In genomic region chr7:16098021-16099017, GRCm38 (mm10) we compare ENCODE assay signal across 8 mouse cellular contexts. TPM values are rescaled to one million over a fixed set of nuclear protein-coding genes. Genes with fewer than 3 reads are reported as not detected.
DNase-seq lines count a peak whose midpoint lies in the region; ATAC-seq and TF ChIP-seq lines count a peak whose summit lies in the region.

Gene Napa (plus strand): TSS chr7:16098458.

- WGBS in kidney, embryonic 14.5 days: 0% methylated on average over 62 of the region's 68 CpGs
- under 1% methylated on average over 68 of the region's 68 CpGs for WGBS in limb, embryonic 15.5 days

- DNase-seq in A20 (ENCODE audit: low read depth, low spot score): peak; percentile 100
- peak; percentile 99 to 100 for DNase-seq in heart, adult 9 months (ENCODE audit: low spot score in 2 of 2)
- DNase-seq in monocyte, adult 2 months (ENCODE audit: low read depth in 1 of 2, low spot score in 2 of 2): peak; percentile 97 to 98
- DNase-seq in spleen, postnatal 36 days (ENCODE audit: low spot score in 2 of 2): peak; percentile 99

- H3K9me3 ChIP-seq in kidney, embryonic 14.5 days (ENCODE audit: control insufficient read depth, low read length): no peaks in the 10 kb centered on the region
- H3K9me3 ChIP-seq in limb, embryonic 15.5 days: no peaks in the 10 kb centered on the region

- H3K4me2 ChIP-seq in kidney, embryonic 14.5 days (replicated peaks; ENCODE audit: low read depth, low read length): peak within 1 kb of the TSS; percentile 64
- peak within 1 kb of the TSS; percentile 74 for H3K4me2 ChIP-seq in limb, embryonic 15.5 days

- ATAC-seq in kidney, embryonic 14.5 days (ENCODE audit: low FRiP score, low TSS enrichment): peak; percentile 99
- peak; percentile 98 for ATAC-seq in limb, embryonic 15.5 days (ENCODE audit: insufficient number of reproducible peaks, low FRiP score, low TSS enrichment, low read depth)

- H3K27me3 ChIP-seq in kidney, embryonic 14.5 days (ENCODE audit: control insufficient read depth, insufficient read depth, low read length): no peaks in the 10 kb centered on the region
- H3K27me3 ChIP-seq in limb, embryonic 15.5 days: peaks cover 4% of the 10 kb centered on the region; the same call in 1 of the 2 replicates

- peaks cover 7% of the 10 kb centered on the region; the same call in 1 of the 2 replicates for H3K36me3 ChIP-seq in kidney, embryonic 14.5 days (ENCODE audit: control insufficient read depth, insufficient read depth, low read length)
- H3K36me3 ChIP-seq in limb, embryonic 15.5 days: peaks cover 27% of the 10 kb centered on the region

- H3K4me1 ChIP-seq in bone marrow macrophage, adult 2 months (ENCODE audit: control insufficient read depth, insufficient read depth, low read length): peaks cover 36% of the 10 kb centered on the region
- H3K4me1 ChIP-seq in embryonic fibroblast, embryonic 13.5 days (ENCODE audit: control insufficient read depth, insufficient read depth, low read length): peaks cover 6% of the 10 kb centered on the region
- H3K4me1 ChIP-seq in kidney, embryonic 14.5 days (ENCODE audit: control insufficient read depth, insufficient read depth, low read length): peaks cover 11% of the 10 kb centered on the region
- H3K4me1 ChIP-seq in limb, embryonic 15.5 days: peaks cover 28% of the 10 kb centered on the region

- H3K9ac ChIP-seq in kidney, embryonic 14.5 days (ENCODE audit: low read depth, low read length): peak within 1 kb of the TSS; percentile 98
- peak within 1 kb of the TSS; percentile 99 for H3K9ac ChIP-seq in limb, embryonic 15.5 days

- TF ChIP-seq POLR2A in bone marrow macrophage, adult 2 months (IDR thresholded peaks at IDR 0.05; ENCODE audit: borderline replicate concordance, low read depth, low read length): peak; percentile 91
- peak; percentile 100 for TF ChIP-seq POLR2A in embryonic fibroblast, embryonic 13.5 days (IDR thresholded peaks at IDR 0.05; ENCODE audit: low read depth, low read length)

- peak within 1 kb of the TSS; percentile 93 for H3K27ac ChIP-seq in bone marrow macrophage, adult 2 months (ENCODE audit: insufficient read depth, low read depth, low read length)
- H3K27ac ChIP-seq in embryonic fibroblast, embryonic 13.5 days (ENCODE audit: insufficient read depth, low read length): peak within 1 kb of the TSS; percentile 45
- H3K27ac ChIP-seq in kidney, embryonic 14.5 days (ENCODE audit: low read depth, low read length): peak within 1 kb of the TSS; percentile 84
- H3K27ac ChIP-seq in limb, embryonic 15.5 days: peak within 1 kb of the TSS; percentile 88

- no peak for TF ChIP-seq CTCF in bone marrow macrophage, adult 2 months (IDR thresholded peaks at IDR 0.05; ENCODE audit: low read depth, low read length)
- TF ChIP-seq CTCF in embryonic fibroblast, embryonic 13.5 days (IDR thresholded peaks at IDR 0.05; ENCODE audit: borderline replicate concordance, insufficient read depth, low read length): no peak

- H3K4me3 ChIP-seq in bone marrow macrophage, adult 2 months (ENCODE audit: insufficient read depth, low read length): peak within 1 kb of the TSS; percentile 90
- peak within 1 kb of the TSS; percentile 97 for H3K4me3 ChIP-seq in embryonic fibroblast, embryonic 13.5 days (ENCODE audit: insufficient read depth, low read length)
- H3K4me3 ChIP-seq in kidney, embryonic 14.5 days (ENCODE audit: low read length): peak within 1 kb of the TSS; percentile 92
- peak within 1 kb of the TSS; percentile 100 for H3K4me3 ChIP-seq in limb, embryonic 15.5 days

RNA-seq across cellular contexts. Expression of gene Napa, which starts in this region (rescaled TPM):
- polyA plus RNA-seq in bone marrow macrophage, adult 2 months (2012; ENCODE audit: insufficient read depth, insufficient read length, missing spikeins): 187 and 189 TPM in 2 replicates
- polyA plus RNA-seq in embryonic fibroblast, embryonic 13.5 days (2011; ENCODE audit: insufficient read length, low read depth, missing spikeins): 150 and 185 TPM in 2 replicates
- 179 and 188 TPM in 2 replicates for polyA plus RNA-seq in kidney, embryonic 14.5 days (2014; fragmentation: Nextera tagmentation; extraction: Ambion mirVana)
- 238 and 277 TPM in 2 replicates for polyA plus RNA-seq in limb, embryonic 15.5 days (2015; fragmentation: Nextera tagmentation; extraction: Ambion mirVana)

Comparison
In these comparisons a context has a peak if more than half of its experiments do, and no peak if none do; other contexts are left out.
1. Peak in every context shown above with its lines: DNase-seq, ATAC-seq, H3K4me3 ChIP-seq and H3K27ac ChIP-seq.